In the genomic region with DNA sequence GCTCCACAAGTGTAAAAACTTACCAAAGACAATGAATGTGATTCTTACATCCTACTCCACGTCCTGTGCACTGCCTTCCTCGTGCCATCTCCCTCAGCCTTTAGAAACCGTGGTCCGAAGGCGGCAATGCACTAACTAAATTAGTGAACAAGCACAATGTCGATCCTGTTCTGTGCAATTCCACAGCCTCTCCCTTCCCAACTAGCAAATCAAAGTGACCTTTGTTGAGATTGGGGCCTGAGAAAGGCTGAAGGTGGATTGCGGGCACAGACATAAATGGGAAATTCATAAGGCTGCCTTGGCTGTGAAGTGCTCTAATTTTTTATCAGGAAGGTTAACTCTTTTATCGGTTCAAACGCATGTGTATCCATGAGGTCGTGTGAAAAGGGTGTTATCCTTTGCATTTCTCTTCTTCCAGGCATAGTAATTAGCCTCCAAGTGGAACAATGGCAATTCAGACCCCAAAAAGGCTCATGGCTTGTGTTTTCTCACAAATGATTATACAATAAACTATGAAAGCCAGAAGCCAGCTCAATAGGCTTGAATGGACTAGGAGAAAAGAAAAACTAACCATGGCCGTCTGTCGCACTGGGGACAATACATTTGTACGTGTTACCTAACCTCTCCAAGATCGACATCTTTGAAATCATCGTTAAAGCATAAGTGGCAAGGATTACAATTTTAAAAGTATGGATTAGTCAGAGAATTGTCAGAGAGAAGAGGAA, we compare ENCODE assay signal across 22 mouse cellular contexts.
DNase-seq lines count a peak whose midpoint lies in the region; ATAC-seq and TF ChIP-seq lines count a peak whose summit lies in the region.
"Had no signal": no experiment of that assay in that cellular context is flagged by ENCODE, and none has a peak within 500 bp of the region (broad histone marks: within the 10 kb centered on the region; RNA-seq: fewer than 3 reads in every experiment).

No protein-coding gene starts in this region.

- H3K4me2 ChIP-seq in forebrain, embryonic 16.5 days (ENCODE audit: low read length): no peak overlapping the region
- no peak overlapping the region for H3K4me2 ChIP-seq in midbrain, embryonic 11.5 days
- H3K4me2 ChIP-seq in midbrain, postnatal 0 days (ENCODE audit: low read depth, low read length, poor library complexity, severe bottlenecking): no peak overlapping the region
- H3K4me2 ChIP-seq in forebrain, embryonic 11.5 days (ENCODE audit: low read depth, low read length, severe bottlenecking): no peak overlapping the region
- H3K4me2 ChIP-seq in hindbrain, embryonic 14.5 days (replicated peaks): no peak overlapping the region
- H3K4me2 ChIP-seq in liver, postnatal 0 days (ENCODE audit: low read depth, low read length): no peak overlapping the region
- H3K4me2 ChIP-seq: embryonic facial prominence, embryonic 12.5 days; liver, embryonic 15.5 days; neural tube, embryonic 13.5 days had no signal

- peaks cover 30% of the 10 kb centered on the region for H3K27me3 ChIP-seq in forebrain, embryonic 10.5 days (ENCODE audit: poor library complexity, severe bottlenecking)
- H3K27me3 ChIP-seq in forebrain, embryonic 16.5 days (replicated peaks; ENCODE audit: control insufficient read depth, insufficient read depth, low read length): no peaks in the 10 kb centered on the region
- no peaks in the 10 kb centered on the region for H3K27me3 ChIP-seq in midbrain, embryonic 11.5 days (ENCODE audit: control insufficient read depth, insufficient read depth, low read length)
- no peaks in the 10 kb centered on the region for H3K27me3 ChIP-seq in midbrain, postnatal 0 days (ENCODE audit: insufficient read depth, low read length)
- H3K27me3 ChIP-seq in forebrain, embryonic 11.5 days (ENCODE audit: control insufficient read depth, insufficient read depth, low read length): no peaks in the 10 kb centered on the region
- no peaks in the 10 kb centered on the region for H3K27me3 ChIP-seq in hindbrain, embryonic 14.5 days (ENCODE audit: control insufficient read depth, insufficient read depth, low read length)
- H3K27me3 ChIP-seq in liver, postnatal 0 days (ENCODE audit: insufficient read depth, low read length): no peaks in the 10 kb centered on the region
- H3K27me3 ChIP-seq: embryonic facial prominence, embryonic 12.5 days; liver, embryonic 15.5 days; neural tube, embryonic 13.5 days; Patski had no signal

- peaks cover 9% of the 10 kb centered on the region; the same call in 1 of the 2 replicates for H3K36me3 ChIP-seq in forebrain, embryonic 10.5 days (replicated peaks)
- H3K36me3 ChIP-seq in forebrain, embryonic 16.5 days (ENCODE audit: control insufficient read depth, insufficient read depth): peaks cover 7% of the 10 kb centered on the region; the same call in 1 of the 2 replicates
- peaks cover 2% of the 10 kb centered on the region; the same call in 1 of the 2 replicates for H3K36me3 ChIP-seq in midbrain, embryonic 11.5 days (ENCODE audit: control insufficient read depth, insufficient read depth, low read length)
- no peaks in the 10 kb centered on the region for H3K36me3 ChIP-seq in midbrain, postnatal 0 days (ENCODE audit: insufficient read depth, low read length)
- H3K36me3 ChIP-seq in forebrain, embryonic 11.5 days (ENCODE audit: control insufficient read depth, insufficient read depth, low read length): no peaks in the 10 kb centered on the region
- H3K36me3 ChIP-seq in hindbrain, embryonic 14.5 days (replicated peaks; ENCODE audit: control insufficient read depth, insufficient read depth): peaks cover 6% of the 10 kb centered on the region; the same call in 1 of the 2 replicates
- H3K36me3 ChIP-seq in liver, postnatal 0 days (replicated peaks; ENCODE audit: insufficient read depth, low read length): no peaks in the 10 kb centered on the region
- H3K36me3 ChIP-seq: embryonic facial prominence, embryonic 12.5 days; heart, embryonic 10.5 days; limb, embryonic 10.5 days; liver, embryonic 15.5 days had no signal

- no peak for TF ChIP-seq EP300 in liver, postnatal 0 days (IDR thresholded peaks at IDR 0.05; ENCODE audit: low read depth)

- peaks cover 51% of the 10 kb centered on the region for H3K4me1 ChIP-seq in forebrain, embryonic 10.5 days
- H3K4me1 ChIP-seq in forebrain, embryonic 16.5 days (replicated peaks; ENCODE audit: control insufficient read depth, insufficient read depth, low read length): peaks cover 10% of the 10 kb centered on the region
- H3K4me1 ChIP-seq in midbrain, embryonic 11.5 days (ENCODE audit: control insufficient read depth, insufficient read depth, low read length): 0 out of 2 replicates have a peak, but pooled peaks cover 2% of the 10 kb centered on the region
- no peaks in the 10 kb centered on the region for H3K4me1 ChIP-seq in midbrain, postnatal 0 days (ENCODE audit: insufficient read depth, low read length)
- peaks cover 6% of the 10 kb centered on the region; the same call in 1 of the 2 replicates for H3K4me1 ChIP-seq in forebrain, embryonic 11.5 days (replicated peaks; ENCODE audit: control insufficient read depth, insufficient read depth, low read length)
- 0 out of 2 replicates have a peak, but pooled peaks cover 3% of the 10 kb centered on the region for H3K4me1 ChIP-seq in hindbrain, embryonic 14.5 days (replicated peaks; ENCODE audit: control insufficient read depth, insufficient read depth, low read length)
- H3K4me1 ChIP-seq in liver, postnatal 0 days (ENCODE audit: insufficient read depth): no peaks in the 10 kb centered on the region
- H3K4me1 ChIP-seq: embryonic facial prominence, embryonic 12.5 days; heart, embryonic 10.5 days; liver, embryonic 15.5 days had no signal

- peak overlapping the region; percentile 74; the same call in 1 of the 2 replicates for H3K27ac ChIP-seq in forebrain, embryonic 10.5 days
- no peak overlapping the region for H3K27ac ChIP-seq in forebrain, embryonic 16.5 days (ENCODE audit: low read length)
- H3K27ac ChIP-seq in midbrain, embryonic 11.5 days (ENCODE audit: low read depth, low read length): no peak overlapping the region
- H3K27ac ChIP-seq in midbrain, postnatal 0 days (ENCODE audit: low read depth, low read length): no peak overlapping the region
- H3K27ac ChIP-seq in forebrain, embryonic 11.5 days (ENCODE audit: low read depth, low read length): no peak overlapping the region
- 0 out of 2 replicates have a peak overlapping the region, but pooled peaks have one; percentile 11 for H3K27ac ChIP-seq in hindbrain, embryonic 14.5 days
- H3K27ac ChIP-seq in liver, postnatal 0 days (ENCODE audit: low read depth): no peak overlapping the region
- H3K27ac ChIP-seq: embryonic facial prominence, embryonic 12.5 days; heart, embryonic 10.5 days; limb, embryonic 10.5 days; liver, embryonic 15.5 days; neural tube, embryonic 13.5 days had no signal

- no peaks in the 10 kb centered on the region for H3K9me3 ChIP-seq in forebrain, embryonic 10.5 days
- H3K9me3 ChIP-seq in forebrain, embryonic 16.5 days (ENCODE audit: control insufficient read depth, low read length): no peaks in the 10 kb centered on the region
- H3K9me3 ChIP-seq in midbrain, embryonic 11.5 days (ENCODE audit: control insufficient read depth, low read length): no peaks in the 10 kb centered on the region
- H3K9me3 ChIP-seq in midbrain, postnatal 0 days (ENCODE audit: low read length): no peaks in the 10 kb centered on the region
- no peaks in the 10 kb centered on the region for H3K9me3 ChIP-seq in forebrain, embryonic 11.5 days (ENCODE audit: control insufficient read depth, low read length)
- no peaks in the 10 kb centered on the region for H3K9me3 ChIP-seq in hindbrain, embryonic 14.5 days (ENCODE audit: control insufficient read depth, low read length)
- H3K9me3 ChIP-seq in liver, postnatal 0 days (ENCODE audit: low read length): no peaks in the 10 kb centered on the region; the same call in 1 of the 2 replicates
- H3K9me3 ChIP-seq: embryonic facial prominence, embryonic 12.5 days; heart, embryonic 10.5 days; limb, embryonic 10.5 days; liver, embryonic 15.5 days; neural tube, embryonic 13.5 days had no signal

- no peak overlapping the region for H3K9ac ChIP-seq in forebrain, embryonic 16.5 days (replicated peaks; ENCODE audit: low read depth, low read length)
- no peak overlapping the region for H3K9ac ChIP-seq in midbrain, embryonic 11.5 days (ENCODE audit: low read length)
- no peak overlapping the region for H3K9ac ChIP-seq in midbrain, postnatal 0 days (replicated peaks; ENCODE audit: low read length, poor library complexity, severe bottlenecking)
- H3K9ac ChIP-seq in forebrain, embryonic 11.5 days (ENCODE audit: low read length): no peak overlapping the region
- no peak overlapping the region for H3K9ac ChIP-seq in hindbrain, embryonic 14.5 days
- no peak overlapping the region for H3K9ac ChIP-seq in liver, postnatal 0 days (replicated peaks)
- H3K9ac ChIP-seq: embryonic facial prominence, embryonic 12.5 days; liver, embryonic 15.5 days; neural tube, embryonic 13.5 days had no signal

- DNase-seq in forebrain, embryonic 10.5 days (ENCODE audit: extremely low spot score, low spot score): peak; percentile 21
- peak; percentile 80 for DNase-seq in midbrain, embryonic 11.5 days (ENCODE audit: low spot score, missing footprints)
- no peak for DNase-seq in midbrain, postnatal 0 days (ENCODE audit: low spot score)
- DNase-seq in forebrain, embryonic 11.5 days (ENCODE audit: low spot score): no peak
- DNase-seq in hindbrain, embryonic 14.5 days (ENCODE audit: low spot score): no peak
- no peak for DNase-seq in liver, postnatal 0 days
- DNase-seq: adrenal gland, adult 2 months; cerebellum, adult 8-10 months; cerebellum, postnatal 36 days; heart, postnatal 4 days; kidney, adult 2 months; kidney, postnatal 10 days; liver; lung, postnatal 4 days had no signal

- TF ChIP-seq CTCF in midbrain, postnatal 0 days (IDR thresholded peaks at IDR 0.05): no peak
- no peak for TF ChIP-seq CTCF in liver, postnatal 0 days (IDR thresholded peaks at IDR 0.05; ENCODE audit: low read depth)

- ATAC-seq in forebrain, embryonic 16.5 days: no peak
- peak; percentile 60 for ATAC-seq in midbrain, embryonic 11.5 days (ENCODE audit: low FRiP score)
- no peak for ATAC-seq in midbrain, postnatal 0 days (ENCODE audit: low FRiP score)
- ATAC-seq in forebrain, embryonic 11.5 days (replicated peaks; ENCODE audit: low FRiP score): peak; percentile 55
- ATAC-seq in hindbrain, embryonic 14.5 days (ENCODE audit: low FRiP score): no peak
- ATAC-seq in liver, postnatal 0 days: no peak
- ATAC-seq: Patski had no signal

- WGBS in forebrain, embryonic 10.5 days: 45% methylated on average over 15 of the region's 15 CpGs
- WGBS in forebrain, embryonic 16.5 days: 12% methylated on average over 15 of the region's 15 CpGs
- WGBS in midbrain, embryonic 11.5 days: 63% methylated on average over 15 of the region's 15 CpGs
- 60% methylated on average over 15 of the region's 15 CpGs for WGBS in midbrain, postnatal 0 days
- 36% methylated on average over 15 of the region's 15 CpGs for WGBS in forebrain, embryonic 11.5 days
- 44% methylated on average over 15 of the region's 15 CpGs for WGBS in hindbrain, embryonic 14.5 days
- WGBS in liver, postnatal 0 days (ENCODE audit: insufficient replicate concordance): 80% methylated on average over 15 of the region's 15 CpGs

- H3K4me3 ChIP-seq in forebrain, embryonic 10.5 days: no peak overlapping the region
- H3K4me3 ChIP-seq in forebrain, embryonic 16.5 days (replicated peaks; ENCODE audit: low read length): no peak overlapping the region
- H3K4me3 ChIP-seq in midbrain, embryonic 11.5 days (ENCODE audit: low read depth, low read length): no peak overlapping the region
- no peak overlapping the region for H3K4me3 ChIP-seq in midbrain, postnatal 0 days (ENCODE audit: low read depth, low read length)
- no peak overlapping the region for H3K4me3 ChIP-seq in forebrain, embryonic 11.5 days (ENCODE audit: low read depth, low read length)
- H3K4me3 ChIP-seq in hindbrain, embryonic 14.5 days (replicated peaks; ENCODE audit: low read length): no peak overlapping the region
- no peak overlapping the region for H3K4me3 ChIP-seq in liver, postnatal 0 days (ENCODE audit: low read depth, low read length)
- H3K4me3 ChIP-seq: embryonic facial prominence, embryonic 12.5 days; erythroblast, embryonic 14.5 days; heart, embryonic 10.5 days; limb, embryonic 10.5 days; liver, embryonic 15.5 days; neural tube, embryonic 13.5 days had no signal

Comparison
In these comparisons a context has a peak if more than half of its experiments do, and no peak if none do; other contexts are left out.
1. DNase-seq: peak in forebrain, embryonic 10.5 days (single experiment) and midbrain, embryonic 11.5 days (single experiment); none in midbrain, postnatal 0 days (single experiment), forebrain, embryonic 11.5 days (single experiment), hindbrain, embryonic 14.5 days (single experiment) and liver, postnatal 0 days (single experiment).
2. H3K27ac ChIP-seq: peak in forebrain, embryonic 10.5 days (single experiment) and hindbrain, embryonic 14.5 days (single experiment); none in forebrain, embryonic 16.5 days (single experiment), midbrain, embryonic 11.5 days (single experiment), midbrain, postnatal 0 days (single experiment), forebrain, embryonic 11.5 days (single experiment) and liver, postnatal 0 days (single experiment).
3. ATAC-seq: peak in midbrain, embryonic 11.5 days (single experiment) and forebrain, embryonic 11.5 days (single experiment); none in forebrain, embryonic 16.5 days (single experiment), midbrain, postnatal 0 days (single experiment), hindbrain, embryonic 14.5 days (single experiment) and liver, postnatal 0 days (single experiment).